Mouse (Mus musculus): ENCODE results near the gene Sema4a. TPM values are rescaled to one million over a fixed set of nuclear protein-coding genes. Genes with fewer than 3 reads are reported as not detected.
A peak's percentile ranks its signal among the peaks of the same experiment; 100 is the strongest.

Sema4a gene
- polyA plus RNA-seq, 1 experiment from 2014 or later = 17.1 TPM

GRCm38 (mm10) chr3:88500655-88501365 is 39.8 kb upstream of the Sema4a start:
- no peak for ATAC-seq (ENCODE audit: low FRiP score)
- no peak overlapping the region for H3K9ac ChIP-seq
- H3K4me2 ChIP-seq (replicated peaks) = no peak overlapping the region
- peaks cover 36% of the 10 kb centered on the region for H3K27me3 ChIP-seq
- WGBS = 46% methylated on average over 4 of the region's 4 CpGs
- peaks cover 28% of the 10 kb centered on the region for H3K4me1 ChIP-seq
- no peaks in the 10 kb centered on the region for H3K36me3 ChIP-seq
- H3K27ac ChIP-seq = no peak overlapping the region
- H3K4me3 ChIP-seq = no peak overlapping the region
- H3K9me3 ChIP-seq (replicated peaks) = no peaks in the 10 kb centered on the region

GRCm38 (mm10) chr3:88500087-88500486 is 39.1 kb upstream of the Sema4a start:
- H3K4me2 ChIP-seq (replicated peaks) = no peak overlapping the region
- no peak for ATAC-seq (ENCODE audit: low FRiP score)
- no peaks in the 10 kb centered on the region for H3K9me3 ChIP-seq (replicated peaks)
- peaks cover 36% of the 10 kb centered on the region for H3K27me3 ChIP-seq
- no peaks in the 10 kb centered on the region for H3K36me3 ChIP-seq
- peaks cover 26% of the 10 kb centered on the region for H3K4me1 ChIP-seq
- WGBS = 74% methylated on average over 7 of the region's 7 CpGs
- H3K4me3 ChIP-seq = no peak overlapping the region
- no peak overlapping the region for H3K9ac ChIP-seq
- no peak overlapping the region for H3K27ac ChIP-seq

GRCm38 (mm10) chr3:88499580-88499979 is 38.6 kb upstream of the Sema4a start:
- 72% methylated on average over 4 of the region's 4 CpGs for WGBS
- Histone ChIP-seq H3K27ac (no peak overlapping the region), H3K27me3 (peaks cover 36% of the 10 kb centered on the region), H3K4me1 (peaks cover 28% of the 10 kb centered on the region), H3K9ac (no peak overlapping the region), H3K36me3 (no peaks in the 10 kb centered on the region), H3K4me2 (replicated peaks) (no peak overlapping the region), H3K9me3 (replicated peaks) (no peaks in the 10 kb centered on the region), H3K4me3 (no peak overlapping the region)
- no peak for ATAC-seq (ENCODE audit: low FRiP score)

GRCm38 (mm10) chr3:88495741-88496415 is 34.9 kb upstream of the Sema4a start:
- Histone ChIP-seq H3K27me3 (peaks cover 6% of the 10 kb centered on the region; the same call in 1 of the 2 replicates), H3K27ac (no peak overlapping the region), H3K9me3 (replicated peaks) (no peaks in the 10 kb centered on the region), H3K4me3 (no peak overlapping the region), H3K9ac (no peak overlapping the region), H3K4me2 (replicated peaks) (no peak overlapping the region), H3K36me3 (no peaks in the 10 kb centered on the region), H3K4me1 (peaks cover 20% of the 10 kb centered on the region)
- 86% methylated on average over 10 of the region's 10 CpGs for WGBS
- ATAC-seq (ENCODE audit: low FRiP score) = no peak

GRCm38 (mm10) chr3:88494836-88495628 is 34.0 kb upstream of the Sema4a start:
- H3K9ac ChIP-seq = no peak overlapping the region
- no peak overlapping the region for H3K27ac ChIP-seq
- WGBS = 73% methylated on average over 9 of the region's 9 CpGs
- peaks cover 6% of the 10 kb centered on the region; the same call in 1 of the 2 replicates for H3K27me3 ChIP-seq
- no peaks in the 10 kb centered on the region for H3K36me3 ChIP-seq
- no peak overlapping the region for H3K4me3 ChIP-seq
- ATAC-seq (ENCODE audit: low FRiP score) = no peak
- no peak overlapping the region for H3K4me2 ChIP-seq (replicated peaks)
- H3K9me3 ChIP-seq (replicated peaks) = no peaks in the 10 kb centered on the region
- H3K4me1 ChIP-seq = peaks cover 20% of the 10 kb centered on the region

- H3K9ac ChIP-seq = no peak overlapping the region
- no peak overlapping the region for H3K4me2 ChIP-seq (replicated peaks)
- H3K27ac ChIP-seq = no peak overlapping the region
- WGBS = 81% methylated on average over 11 of the region's 11 CpGs
- no peak overlapping the region for H3K4me3 ChIP-seq
- no peak for ATAC-seq (ENCODE audit: low FRiP score)
- H3K9me3 ChIP-seq (replicated peaks) = no peaks in the 10 kb centered on the region
- H3K27me3 ChIP-seq = peaks cover 7% of the 10 kb centered on the region; the same call in 1 of the 2 replicates
- H3K36me3 ChIP-seq = no peaks in the 10 kb centered on the region
- H3K4me1 ChIP-seq = peaks cover 21% of the 10 kb centered on the region
Measured at GRCm38 (mm10) chr3:88493706-88494582, 33.0 kb upstream of the Sema4a start.

- Histone ChIP-seq H3K4me1 (peaks cover 18% of the 10 kb centered on the region), H3K36me3 (no peaks in the 10 kb centered on the region), H3K27me3 (peaks cover 65% of the 10 kb centered on the region), H3K9ac (no peak overlapping the region), H3K27ac (no peak overlapping the region), H3K9me3 (replicated peaks) (no peaks in the 10 kb centered on the region), H3K4me3 (no peak overlapping the region), H3K4me2 (replicated peaks) (no peak overlapping the region)
- no peak for ATAC-seq (ENCODE audit: low FRiP score)
- 80% methylated on average over 1 of the region's 1 CpGs for WGBS
Measured at GRCm38 (mm10) chr3:88487396-88487795, 26.4 kb upstream of the Sema4a start.

- ATAC-seq (ENCODE audit: low FRiP score) = no peak
- Histone ChIP-seq H3K4me2 (replicated peaks) (no peak overlapping the region), H3K27me3 (peaks cover 70% of the 10 kb centered on the region), H3K4me3 (no peak overlapping the region), H3K9ac (no peak overlapping the region), H3K36me3 (no peaks in the 10 kb centered on the region), H3K4me1 (peaks cover 16% of the 10 kb centered on the region), H3K27ac (no peak overlapping the region), H3K9me3 (replicated peaks) (no peaks in the 10 kb centered on the region)
- 78% methylated on average over 4 of the region's 4 CpGs for WGBS
Measured at GRCm38 (mm10) chr3:88486887-88487286, 25.9 kb upstream of the Sema4a start.

GRCm38 (mm10) chr3:88486043-88486442 is 25.1 kb upstream of the Sema4a start:
- Histone ChIP-seq H3K27me3 (peaks cover 70% of the 10 kb centered on the region), H3K27ac (no peak overlapping the region), H3K4me1 (peaks cover 16% of the 10 kb centered on the region), H3K9me3 (replicated peaks) (no peaks in the 10 kb centered on the region), H3K4me2 (replicated peaks) (no peak overlapping the region), H3K36me3 (no peaks in the 10 kb centered on the region), H3K4me3 (no peak overlapping the region), H3K9ac (no peak overlapping the region)
- no peak for ATAC-seq (ENCODE audit: low FRiP score)
- WGBS = 75% methylated on average over 5 of the region's 5 CpGs

- peak overlapping the region; percentile 28 for H3K4me3 ChIP-seq
Measured at GRCm38 (mm10) chr3:88484597-88485316, 23.8 kb upstream of the Sema4a start.

GRCm38 (mm10) chr3:88483621-88484020 is 22.6 kb upstream of the Sema4a start:
- H3K9me3 ChIP-seq (replicated peaks) = no peaks in the 10 kb centered on the region
- peak; percentile 39; the same call in 1 of the 2 replicates for ATAC-seq (ENCODE audit: low FRiP score)
- WGBS = 8% methylated on average over 5 of the region's 5 CpGs
- peaks cover 12% of the 10 kb centered on the region for H3K4me1 ChIP-seq
- peaks cover 63% of the 10 kb centered on the region for H3K27me3 ChIP-seq
- H3K4me3 ChIP-seq = no peak overlapping the region
- no peak overlapping the region for H3K27ac ChIP-seq
- H3K36me3 ChIP-seq = no peaks in the 10 kb centered on the region
- H3K4me2 ChIP-seq (replicated peaks) = no peak overlapping the region
- no peak overlapping the region for H3K9ac ChIP-seq

More at GRCm38 (mm10) chr3:88484597-88485316, 23.8 kb upstream of the Sema4a start:
- H3K27ac ChIP-seq = no peak overlapping the region
- peak overlapping the region; percentile 48 for H3K4me2 ChIP-seq (replicated peaks)
- H3K27me3 ChIP-seq = peaks cover 63% of the 10 kb centered on the region
- no peaks in the 10 kb centered on the region for H3K9me3 ChIP-seq (replicated peaks)
- H3K36me3 ChIP-seq = no peaks in the 10 kb centered on the region
- H3K4me1 ChIP-seq = peaks cover 16% of the 10 kb centered on the region
- no peak for ATAC-seq (ENCODE audit: low FRiP score)
- WGBS = 14% methylated on average over 34 of the region's 39 CpGs
- H3K9ac ChIP-seq = peak overlapping the region; percentile 54

All from hindbrain, embryonic 12.5 days (tissue).